Mouse (Mus musculus): ENCODE measurements around the gene Ankrd31. TPM values are rescaled to one million over a fixed set of nuclear protein-coding genes. Genes with fewer than 3 reads are reported as not detected.
"Not testable (repeated sequence)": the region's sequence is repeated elsewhere in the genome, so short reads cannot be mapped to it uniquely, and the experiment has no call there.

Gene Ankrd31
- total RNA-seq, 2 experiments from 2014 or later: not detected

GRCm38 (mm10) chr13:96933367-96933766 is 185.3 kb downstream of the Ankrd31 start:
- no peak for ATAC-seq (replicated peaks; ENCODE audit: low FRiP score, poor library complexity, severe bottlenecking)

- no peak for ATAC-seq (replicated peaks; ENCODE audit: low FRiP score, poor library complexity, severe bottlenecking)
These were observed 188.2 kb downstream of the Ankrd31 start for GRCm38 (mm10) chr13:96936173-96936777.

DNA sequence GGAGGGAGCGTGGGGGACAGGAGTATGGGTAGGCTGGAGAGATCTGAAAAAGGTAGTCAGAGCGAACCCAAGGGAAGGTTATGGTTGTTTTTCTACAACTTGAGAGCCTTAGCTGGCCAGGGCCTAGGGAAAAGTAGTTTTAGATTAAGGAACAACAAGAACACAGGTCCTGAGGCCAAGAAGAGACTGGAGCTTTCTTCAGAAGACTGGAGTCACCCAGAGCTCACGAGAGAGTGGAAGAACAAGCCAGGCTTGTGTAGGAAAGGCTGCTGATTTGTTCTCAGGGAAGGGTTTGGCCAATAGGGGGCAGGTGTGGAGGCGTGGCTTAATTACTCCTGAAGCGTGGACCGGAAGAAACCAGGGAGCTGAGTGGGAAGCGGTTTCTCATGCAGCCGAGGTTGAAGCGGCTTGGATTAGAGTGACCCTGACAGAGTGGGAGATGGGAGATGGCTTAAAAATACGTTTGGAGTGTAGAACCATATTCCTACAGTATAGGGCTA is 189.0 kb downstream of the Ankrd31 start:
- ATAC-seq (replicated peaks; ENCODE audit: low FRiP score, poor library complexity, severe bottlenecking): no peak

GRCm38 (mm10) chr13:96939680-96940079 is 191.6 kb downstream of the Ankrd31 start:
- no peak for ATAC-seq (replicated peaks; ENCODE audit: low FRiP score, poor library complexity, severe bottlenecking)

- not testable (repeated sequence) for ATAC-seq (replicated peaks; ENCODE audit: low FRiP score, poor library complexity, severe bottlenecking)
These were observed 193.4 kb downstream of the Ankrd31 start for GRCm38 (mm10) chr13:96941481-96941880.

DNA sequence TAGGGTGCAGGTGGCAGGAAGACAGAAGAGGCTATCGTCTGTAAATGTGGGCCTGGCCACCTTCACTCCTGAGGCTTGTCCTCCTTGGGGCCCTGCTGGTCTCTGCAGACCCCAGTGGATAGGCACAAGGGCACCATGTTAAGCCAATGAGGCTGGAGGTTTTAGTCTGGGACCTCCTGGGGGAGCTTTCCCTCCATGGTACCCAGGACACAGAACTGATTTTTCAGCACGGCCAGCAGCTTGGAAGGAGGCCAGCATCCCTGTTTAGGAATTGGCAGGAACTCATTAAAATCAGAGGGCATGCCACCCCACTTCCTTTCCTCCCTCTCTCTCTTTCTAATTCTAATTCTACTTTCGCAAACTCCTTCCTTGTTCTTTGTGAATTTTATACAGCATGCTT is 195.5 kb downstream of the Ankrd31 start:
- ATAC-seq (replicated peaks; ENCODE audit: low FRiP score, poor library complexity, severe bottlenecking): no peak

DNA sequence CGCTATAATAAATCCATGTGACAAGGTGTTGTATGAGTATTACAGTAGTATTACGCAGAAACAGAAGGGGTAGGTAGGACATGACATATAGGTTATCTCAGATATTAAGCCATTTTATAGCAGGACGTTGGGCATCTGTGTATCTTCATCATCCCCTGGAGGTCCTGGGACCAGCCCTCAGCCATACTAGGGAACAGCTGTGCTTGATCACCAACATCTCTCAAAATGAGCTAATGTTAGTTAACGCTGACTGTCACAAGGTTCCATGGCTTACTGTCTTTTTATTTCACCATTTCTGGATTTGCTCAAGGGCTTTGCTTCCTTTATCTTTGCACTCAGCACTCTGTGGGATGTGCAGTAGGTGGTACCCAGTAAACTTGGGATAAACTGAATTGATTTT is 197.7 kb downstream of the Ankrd31 start:
- ATAC-seq (replicated peaks; ENCODE audit: low FRiP score, poor library complexity, severe bottlenecking): no peak

DNA sequence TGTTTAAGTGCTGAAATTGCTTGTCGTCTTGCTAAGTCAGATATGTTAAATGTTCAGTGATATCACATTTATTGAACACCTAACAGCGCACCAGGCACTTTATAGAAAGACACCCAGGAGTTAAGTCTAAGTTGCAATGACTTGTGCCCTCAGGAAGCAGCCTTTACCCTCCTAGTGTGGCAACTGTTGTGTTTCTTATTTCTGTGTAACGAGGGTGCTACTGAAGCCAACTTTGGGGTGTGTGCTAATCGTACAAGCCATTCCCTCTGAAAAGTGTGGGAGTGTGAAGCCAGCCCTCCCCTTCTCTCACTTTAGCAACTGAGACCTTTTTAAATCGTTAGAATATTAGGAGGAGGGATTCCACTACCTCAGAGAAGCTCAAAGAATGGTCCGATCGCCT is 199.7 kb downstream of the Ankrd31 start:
- ATAC-seq (replicated peaks; ENCODE audit: low FRiP score, poor library complexity, severe bottlenecking): no peak

DNA sequence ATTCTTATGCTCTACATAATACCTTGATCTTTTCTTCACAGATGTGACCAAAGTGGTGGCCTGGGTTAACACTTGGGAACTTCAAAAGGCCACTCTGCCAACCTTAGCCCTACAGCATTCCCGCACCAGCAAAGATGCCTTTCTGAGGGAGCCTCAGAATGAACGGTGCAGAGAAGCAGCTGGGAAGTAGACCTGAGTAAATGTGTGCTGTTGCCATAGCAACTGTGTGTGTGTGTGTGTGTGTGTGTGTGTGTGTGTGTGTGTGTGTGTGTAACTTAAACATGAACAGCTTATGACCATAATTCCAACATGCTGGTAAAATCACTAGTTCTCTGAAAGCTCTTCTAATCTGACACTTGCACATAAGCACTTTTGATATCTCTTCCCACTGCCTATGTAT is 203.8 kb downstream of the Ankrd31 start:
- no peak for ATAC-seq (replicated peaks; ENCODE audit: low FRiP score, poor library complexity, severe bottlenecking)

DNA sequence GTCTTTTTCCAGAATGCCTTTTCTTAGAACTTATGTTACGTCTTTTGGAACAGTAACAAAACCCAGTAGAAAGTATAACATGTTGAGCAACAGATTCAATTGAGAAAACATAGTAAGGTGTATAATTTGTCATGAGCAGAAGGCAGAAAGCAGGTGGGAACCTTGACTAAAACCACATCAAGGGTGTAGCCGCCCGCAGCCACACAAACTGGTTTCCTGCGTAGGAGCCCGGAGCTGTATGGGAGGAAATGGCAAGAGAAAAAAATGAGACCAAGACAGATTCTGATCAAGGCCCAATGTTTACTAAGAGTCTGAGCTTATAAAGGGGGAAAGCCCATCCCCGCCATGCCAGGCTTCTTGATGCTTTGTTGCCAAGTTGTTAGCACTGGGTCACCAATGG is 208.4 kb downstream of the Ankrd31 start:
- ATAC-seq (replicated peaks; ENCODE audit: low FRiP score, poor library complexity, severe bottlenecking): no peak

Other genes starting within 250 kb of the Ankrd31 start
- gene Polk, start 205.7 kb upstream of the Ankrd31 start, total RNA-seq (2015; ENCODE audit: low replicate concordance): 7.2 and 18.0 TPM in 2 replicates
- 13.9 and 16.3 TPM in 2 replicates for gene Polk, start 205.7 kb upstream of the Ankrd31 start, total RNA-seq (2017; ENCODE audit: low replicate concordance)
- 61.6 and 63.7 TPM in 2 replicates for gene Col4a3bp, start 205.7 kb upstream of the Ankrd31 start, total RNA-seq (2015; ENCODE audit: low replicate concordance)
- gene Col4a3bp, start 205.7 kb upstream of the Ankrd31 start, total RNA-seq (2017; ENCODE audit: low replicate concordance): 72.0 and 72.3 TPM in 2 replicates
- gene Hmgcr, start 77.3 kb upstream of the Ankrd31 start, total RNA-seq (2015; ENCODE audit: low replicate concordance): 24.9 and 39.0 TPM in 2 replicates
- gene Hmgcr, start 77.3 kb upstream of the Ankrd31 start, total RNA-seq (2017; ENCODE audit: low replicate concordance): 43.2 and 67.3 TPM in 2 replicates
- not detected in 2 replicates for gene Gcnt4, start 176.4 kb downstream of the Ankrd31 start, total RNA-seq (2015; ENCODE audit: low replicate concordance)
- not detected in 2 replicates for gene Gcnt4, start 176.4 kb downstream of the Ankrd31 start, total RNA-seq (2017; ENCODE audit: low replicate concordance)